Mouse (Mus musculus): Measurements from ENCODE around the gene Reep6.

GRCm38 (mm10) chr10:80363734-80364133 is 34.0 kb downstream of the Reep6 start:
- TF ChIP-seq EP300 (IDR thresholded peaks at IDR 0.05; ENCODE audit: insufficient read depth, low read depth, low read length) (no peak), CTCF (IDR thresholded peaks at IDR 0.05; ENCODE audit: low read depth, low read length) (no peak)
